Mouse (Mus musculus) frontal cortex, postnatal 10 days (tissue): ENCODE measurements at regions not wholly inside any gene's neighbourhood (a gene's known extent, or its start where the extent isn't known, plus 50 kb on each side); places are given as distances from the start of the nearest gene placed in this dataset.

ENCODE experiments used
- DNase-seq, 2 experiments: peaks; one replicate each; pipeline ENCODE4 v3.0.0; 2022; ENCODE audit warnings: low spot score in 2 of 2, mixed read lengths in 1 of 2

DNA sequence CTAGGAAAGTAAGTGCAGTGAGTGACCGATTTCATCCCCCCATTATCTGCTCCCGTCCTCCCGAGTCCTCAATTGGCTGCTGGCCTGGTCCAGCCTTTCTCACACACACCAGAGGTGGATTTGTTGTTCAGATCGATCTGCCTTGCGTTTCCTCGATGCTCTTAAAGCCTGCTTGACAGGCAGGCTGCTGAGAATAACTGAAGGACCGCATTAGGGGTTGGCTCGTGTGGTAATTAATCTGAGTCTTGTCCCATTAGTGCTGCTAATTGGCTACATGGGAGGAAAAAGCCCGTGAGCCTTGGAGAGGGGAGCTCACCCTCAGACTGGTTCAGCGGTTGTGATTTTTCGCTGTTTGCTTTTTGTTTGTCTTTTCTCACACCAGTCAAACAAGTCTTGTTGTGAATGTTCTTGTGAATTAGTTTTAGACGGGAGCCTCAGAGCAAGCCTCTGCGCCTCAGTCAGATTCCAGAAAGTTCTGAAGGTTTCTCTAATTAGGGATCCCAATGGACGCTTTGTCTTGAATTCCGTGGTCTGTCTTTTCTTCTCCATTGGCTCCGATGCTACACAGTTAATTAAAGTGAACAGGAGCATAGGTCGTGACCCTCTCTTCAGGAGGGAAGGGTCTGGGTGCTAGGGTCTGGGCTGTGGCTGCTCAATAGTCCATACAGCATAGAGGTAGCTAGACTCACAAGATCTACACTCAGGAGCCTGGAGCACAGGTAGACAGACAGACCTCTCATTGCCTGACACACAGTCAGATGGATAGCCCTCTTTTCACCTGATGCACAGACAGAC is 226.1 kb upstream of the BB014433 start:
- DNase-seq: no peak

DNA sequence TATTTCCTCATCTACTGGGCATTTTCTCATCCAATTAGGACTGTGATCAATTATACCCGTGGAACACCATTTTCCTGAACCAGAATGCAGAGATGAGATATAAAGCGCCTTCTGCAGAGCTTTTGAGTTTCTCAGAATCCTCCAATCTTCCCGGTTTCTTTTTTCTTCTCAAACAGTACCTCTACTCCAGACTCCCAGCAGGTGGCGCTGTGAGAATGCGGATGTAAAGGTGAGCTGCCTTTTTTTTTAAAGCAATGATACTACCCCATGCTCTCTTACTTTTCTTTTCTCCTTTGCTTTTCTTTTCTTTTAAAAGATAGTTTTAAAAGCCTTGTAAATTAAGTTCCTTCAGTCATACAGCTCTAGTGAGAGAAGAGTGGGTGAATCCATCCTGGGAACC is 224.4 kb upstream of the BB014433 start:
- DNase-seq: peak; percentile 48 to 83

DNA sequence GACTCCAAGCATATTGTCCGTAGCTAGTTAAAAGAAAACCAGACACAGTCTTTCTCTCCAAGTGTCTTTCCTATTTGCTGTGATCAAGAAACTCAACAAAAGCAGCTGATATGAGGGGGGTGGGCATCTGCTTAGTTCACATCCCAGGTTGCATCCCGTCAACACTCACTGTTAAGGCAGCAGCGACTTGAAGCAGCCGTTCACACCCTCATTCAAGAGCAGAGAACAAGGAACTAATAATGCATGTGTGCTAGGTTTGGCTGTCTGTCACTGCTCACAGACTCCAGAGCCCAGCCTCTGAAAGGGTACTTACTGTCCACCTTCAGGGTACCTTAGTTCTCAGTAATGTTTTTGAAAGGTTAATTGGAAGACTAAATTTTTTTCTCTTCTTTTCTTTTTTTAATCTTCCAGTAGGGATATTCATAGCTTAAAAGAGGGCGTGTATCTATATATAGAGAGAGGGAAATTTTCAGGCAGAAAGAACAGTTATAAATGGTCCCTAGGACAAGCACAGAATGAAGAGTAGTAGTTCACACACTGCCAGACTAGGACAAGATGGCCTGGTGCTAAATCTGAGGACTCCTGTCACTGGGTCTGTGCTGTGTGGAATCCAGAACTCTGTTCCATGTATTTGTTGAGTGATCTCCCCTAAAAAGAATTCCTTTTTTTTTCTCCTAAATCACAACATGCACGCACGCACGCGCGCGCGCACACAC is 199.1 kb upstream of the BB014433 start:
- DNase-seq: no peak

DNA sequence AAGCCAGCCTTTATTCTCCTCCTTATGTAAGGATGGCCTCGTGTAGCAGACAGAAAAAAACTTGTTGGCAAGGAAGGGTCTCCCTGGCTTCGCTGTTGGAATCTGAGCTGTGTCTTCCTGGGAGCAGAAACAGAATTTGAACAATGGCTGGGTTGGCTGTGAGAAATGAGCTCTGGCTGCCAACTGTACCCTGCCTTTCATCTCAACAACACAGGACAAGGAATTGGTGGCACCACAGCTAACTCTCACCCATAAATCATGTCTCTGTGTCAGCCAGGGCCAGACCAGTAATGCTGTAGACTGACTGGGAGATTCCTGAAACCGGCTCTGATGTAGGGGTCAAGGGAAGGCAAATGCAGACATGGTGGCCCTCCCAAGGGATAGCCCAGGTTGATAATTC is 189.5 kb upstream of the BB014433 start:
- DNase-seq: no peak

DNA sequence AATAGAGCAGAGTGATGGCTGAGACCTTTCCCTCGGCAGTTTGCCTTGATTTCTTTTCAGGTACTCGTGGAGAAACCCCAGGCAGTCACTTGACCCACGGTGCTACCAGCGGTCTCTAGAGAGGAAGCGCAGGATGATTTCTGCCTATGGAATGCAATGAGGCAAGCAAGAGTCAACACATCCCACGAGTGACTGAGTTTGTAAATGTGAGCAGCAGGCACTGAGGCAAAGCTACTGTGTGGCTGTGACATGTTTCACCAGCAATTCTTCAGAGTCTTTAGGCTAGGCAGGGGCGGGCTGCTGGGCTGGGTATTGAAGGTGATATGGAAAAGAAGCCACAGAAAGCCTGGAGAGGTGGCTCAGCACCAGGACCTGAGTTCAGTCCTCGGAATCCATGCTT is 187.4 kb upstream of the BB014433 start:
- no peak for DNase-seq

DNA sequence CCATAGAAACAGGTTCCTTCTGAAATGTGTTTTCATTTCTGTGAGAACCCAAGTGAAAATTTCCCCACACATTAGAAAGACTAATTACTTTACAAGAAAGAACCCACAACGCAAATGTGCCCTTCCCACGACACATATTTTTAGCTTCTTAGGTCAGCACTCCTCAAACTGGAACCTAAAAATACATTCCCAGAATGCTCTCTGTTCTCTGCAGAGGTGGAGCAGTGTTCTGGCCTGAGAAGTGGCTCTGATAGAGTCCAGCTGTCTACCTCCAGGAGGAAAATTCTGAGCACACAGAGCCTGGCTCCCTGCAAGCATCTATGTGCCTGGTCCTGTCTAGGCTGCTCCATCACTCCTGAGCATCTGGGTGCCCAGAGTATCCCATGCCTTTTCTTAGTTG is 184.3 kb upstream of the BB014433 start:
- DNase-seq: no peak

DNA sequence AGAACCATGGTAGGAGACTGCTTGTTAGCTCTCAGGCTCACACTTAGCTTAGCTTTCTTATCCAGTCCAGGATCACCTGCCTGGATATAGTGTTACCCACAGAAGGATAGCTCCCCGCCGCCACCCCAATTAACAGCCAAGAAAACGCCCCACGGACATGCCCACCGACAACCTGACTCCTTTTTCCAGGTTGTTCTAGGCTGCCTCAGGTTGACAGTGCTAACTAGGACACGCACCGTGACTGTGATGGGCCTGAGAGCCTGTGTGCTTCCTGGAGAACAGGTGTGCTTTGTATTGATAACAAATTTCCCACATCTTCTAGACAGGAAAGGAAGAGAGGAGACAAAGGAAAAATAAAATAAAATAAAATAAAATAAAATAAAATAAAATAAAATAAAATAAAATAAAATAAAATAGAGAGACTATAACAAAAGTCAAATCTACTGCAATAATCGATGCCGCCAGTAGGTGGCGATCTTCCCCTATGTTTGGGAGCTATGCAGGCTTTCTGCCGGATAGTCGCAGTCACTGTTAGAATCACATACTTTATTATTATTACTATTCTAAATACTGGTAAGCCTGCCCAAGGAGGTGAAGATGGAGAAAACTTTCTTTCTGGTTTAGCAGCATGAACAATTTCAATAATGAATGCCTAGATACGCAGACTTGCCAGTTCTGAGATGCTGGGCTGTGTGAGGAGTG is 175.5 kb upstream of the BB014433 start:
- DNase-seq: peak in 1 of 2 experiments; percentile 69

DNA sequence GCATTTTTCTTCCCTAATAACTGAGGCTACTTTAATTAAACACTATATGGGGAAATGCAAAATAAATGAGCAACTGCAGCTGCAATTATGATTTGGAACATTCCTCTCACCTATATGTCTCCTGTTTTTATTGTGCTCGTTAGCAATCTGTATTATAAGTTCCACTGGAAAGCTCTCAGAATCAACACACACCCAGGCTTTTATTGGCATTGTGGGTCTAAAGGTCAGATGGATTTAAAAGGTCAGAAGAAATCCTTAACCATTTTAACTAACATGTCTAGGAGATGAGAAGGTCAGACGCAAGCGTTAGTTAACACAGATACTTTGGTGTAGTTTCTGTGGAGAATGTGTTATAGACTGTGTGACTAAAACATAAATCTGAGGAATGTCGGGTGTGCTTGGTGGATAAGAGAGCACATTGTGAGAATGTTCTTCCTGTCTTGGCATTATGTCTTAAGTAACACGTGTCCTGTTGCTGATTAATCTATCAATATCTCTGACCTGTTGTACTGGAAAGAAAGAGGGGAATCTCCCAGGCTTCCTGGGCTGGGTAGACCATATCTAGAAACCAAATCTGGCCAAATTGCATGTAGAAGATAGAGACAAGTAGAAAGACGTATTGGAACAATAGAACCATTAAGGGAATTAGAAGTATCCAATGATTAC is 164.1 kb upstream of the BB014433 start:
- DNase-seq: no peak

DNA sequence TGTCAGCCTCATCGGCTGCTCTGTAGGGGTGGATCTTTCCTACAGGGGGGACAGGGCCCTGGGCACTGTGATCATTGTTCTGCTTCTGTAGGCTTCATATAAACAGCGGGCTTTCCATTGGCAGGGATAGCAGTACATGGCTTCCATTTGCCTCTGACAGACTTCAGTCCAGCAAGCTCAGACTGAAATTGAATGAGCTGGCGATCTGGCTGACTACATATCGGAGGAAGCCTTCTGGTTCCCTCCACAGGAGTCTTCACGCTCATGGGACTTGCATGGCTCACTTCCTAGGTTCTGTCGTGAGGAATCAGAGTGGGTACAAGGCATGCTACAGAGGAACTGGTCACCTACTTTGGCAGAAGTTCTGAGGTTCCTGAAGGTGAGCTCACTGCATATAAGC is 155.7 kb upstream of the BB014433 start:
- no peak for DNase-seq

DNA sequence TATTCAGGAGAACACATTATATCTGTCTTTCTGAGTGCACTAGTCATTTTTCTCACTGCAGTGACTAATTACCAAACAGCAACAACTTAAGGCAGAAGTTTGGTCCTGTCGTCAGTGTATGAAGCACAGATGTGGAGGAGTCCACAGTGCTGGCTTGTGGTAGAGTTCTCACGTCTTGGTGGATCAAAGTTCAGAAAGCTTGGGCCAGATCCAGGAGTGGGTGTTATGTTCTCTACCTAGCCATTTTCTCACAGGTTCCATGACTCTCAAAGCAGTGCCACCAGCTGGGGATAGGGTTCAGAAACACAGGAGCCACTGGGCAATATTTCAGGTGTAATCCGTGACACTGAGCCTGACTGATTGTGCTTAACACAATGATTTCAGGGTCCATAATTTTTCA is 144.8 kb upstream of the BB014433 start:
- DNase-seq: no peak

DNA sequence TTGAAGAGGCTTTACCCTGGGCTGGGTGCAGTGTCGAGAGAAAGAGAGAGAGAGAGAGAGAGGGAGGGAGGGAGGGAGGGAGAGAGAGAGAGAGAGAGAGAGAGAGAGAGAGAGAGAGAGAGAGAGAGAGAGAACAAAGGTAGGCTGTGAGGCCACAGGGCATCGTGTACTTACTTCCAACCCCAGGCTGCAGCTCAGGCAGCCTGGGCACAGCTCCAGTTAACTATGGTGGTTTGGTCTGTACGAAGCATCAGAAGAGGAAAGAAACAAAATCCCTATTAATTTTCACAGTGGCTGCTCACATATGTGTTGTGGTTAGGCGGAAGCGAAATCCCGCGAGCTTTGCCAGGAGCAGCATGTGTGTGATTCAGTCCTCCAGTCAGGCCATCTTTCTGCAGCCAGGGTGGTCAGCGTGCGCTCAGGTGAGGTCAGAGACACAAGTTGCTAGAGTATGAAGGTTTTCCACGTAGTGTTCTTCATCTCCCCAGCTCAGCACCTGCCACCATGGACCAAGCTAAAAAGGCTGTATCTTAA is 143.3 kb upstream of the BB014433 start:
- no peak for DNase-seq
